Mouse (Mus musculus): ENCODE measurements around the gene Slc1a2.

Gene Slc1a2

GRCm38 (mm10) chr2:102663865-102664264, 5.4 kb downstream of the Slc1a2 start:
- peak; percentile 62 for DNase-seq (ENCODE audit: low spot score)

GRCm38 (mm10) chr2:102667981-102668380, 9.5 kb downstream of the Slc1a2 start:
- no peak for DNase-seq (ENCODE audit: low spot score)

- no peak for DNase-seq (ENCODE audit: low spot score)
Observed at GRCm38 (mm10) chr2:102669580-102669979, 11.1 kb downstream of the Slc1a2 start.

- DNase-seq (ENCODE audit: low spot score): peak; percentile 14
Observed at GRCm38 (mm10) chr2:102674582-102674981, 16.1 kb downstream of the Slc1a2 start.

- peak; percentile 61 for DNase-seq (ENCODE audit: low spot score)
Observed at GRCm38 (mm10) chr2:102675275-102675674, 16.8 kb downstream of the Slc1a2 start.

GRCm38 (mm10) chr2:102676716-102677312, 18.4 kb downstream of the Slc1a2 start:
- DNase-seq (ENCODE audit: low spot score): no peak

GRCm38 (mm10) chr2:102677400-102677799, 18.9 kb downstream of the Slc1a2 start:
- no peak for DNase-seq (ENCODE audit: low spot score)

- no peak for DNase-seq (ENCODE audit: low spot score)
Observed at GRCm38 (mm10) chr2:102681351-102681750, 22.9 kb downstream of the Slc1a2 start.

- DNase-seq (ENCODE audit: low spot score): peak; percentile 59
Observed at GRCm38 (mm10) chr2:102682168-102682567, 23.7 kb downstream of the Slc1a2 start.

- DNase-seq (ENCODE audit: low spot score): peak; percentile 57
Observed at GRCm38 (mm10) chr2:102685371-102686107, 27.1 kb downstream of the Slc1a2 start.

- no peak for DNase-seq (ENCODE audit: low spot score)
Observed at GRCm38 (mm10) chr2:102686108-102686450, 27.6 kb downstream of the Slc1a2 start.

- no peak for DNase-seq (ENCODE audit: low spot score)
Observed at GRCm38 (mm10) chr2:102693556-102693955, 35.1 kb downstream of the Slc1a2 start.

- DNase-seq (ENCODE audit: low spot score): no peak
Observed at GRCm38 (mm10) chr2:102694750-102695149, 36.3 kb downstream of the Slc1a2 start.

- no peak for DNase-seq (ENCODE audit: low spot score)
Observed at GRCm38 (mm10) chr2:102695541-102695940, 37.1 kb downstream of the Slc1a2 start.

GRCm38 (mm10) chr2:102697732-102698131, 39.3 kb downstream of the Slc1a2 start:
- no peak for DNase-seq (ENCODE audit: low spot score)

- DNase-seq (ENCODE audit: low spot score): no peak
Observed at GRCm38 (mm10) chr2:102699921-102700320, 41.5 kb downstream of the Slc1a2 start.

- DNase-seq (ENCODE audit: low spot score): no peak
Observed at GRCm38 (mm10) chr2:102700695-102701094, 42.2 kb downstream of the Slc1a2 start.

GRCm38 (mm10) chr2:102701382-102701781, 42.9 kb downstream of the Slc1a2 start:
- DNase-seq (ENCODE audit: low spot score): no peak

- no peak for DNase-seq (ENCODE audit: low spot score)
Observed at GRCm38 (mm10) chr2:102703556-102703955, 45.1 kb downstream of the Slc1a2 start.

- DNase-seq (ENCODE audit: low spot score): no peak
Observed at GRCm38 (mm10) chr2:102704781-102705180, 46.3 kb downstream of the Slc1a2 start.

GRCm38 (mm10) chr2:102711511-102711910, 53.1 kb downstream of the Slc1a2 start:
- DNase-seq (ENCODE audit: low spot score): no peak

- no peak for DNase-seq (ENCODE audit: low spot score)
Observed at GRCm38 (mm10) chr2:102712049-102712448, 53.6 kb downstream of the Slc1a2 start.

GRCm38 (mm10) chr2:102712678-102713628, 54.5 kb downstream of the Slc1a2 start:
- DNase-seq (ENCODE audit: low spot score): no peak

All from embryo, embryonic 10.5 days (tissue).